Mouse (Mus musculus): ENCODE data around the gene Fam210b. TPM values are rescaled to one million over a fixed set of nuclear protein-coding genes. Genes with fewer than 3 reads are reported as not detected.

The Fam210b gene
- total RNA-seq, 2 experiments from 2014 or later = 2.2 to 4.1 TPM

- peak; percentile 43 for ATAC-seq (replicated peaks; ENCODE audit: poor library complexity)
Observed at GRCm38 (mm10) chr2:172348297-172348950, 3.1 kb downstream of the Fam210b start.

GRCm38 (mm10) chr2:172349776-172350175 lies 4.4 kb downstream of the Fam210b start:
- ATAC-seq (replicated peaks; ENCODE audit: poor library complexity) = no peak

- ATAC-seq (replicated peaks; ENCODE audit: poor library complexity) = no peak
Observed at GRCm38 (mm10) chr2:172350773-172351172, 5.4 kb downstream of the Fam210b start.

GRCm38 (mm10) chr2:172353218-172353617 lies 7.9 kb downstream of the Fam210b start:
- no peak for ATAC-seq (replicated peaks; ENCODE audit: poor library complexity)

- ATAC-seq (replicated peaks; ENCODE audit: poor library complexity) = no peak
Observed at GRCm38 (mm10) chr2:172354761-172355160, 9.4 kb downstream of the Fam210b start.

- ATAC-seq (replicated peaks; ENCODE audit: poor library complexity) = no peak
Observed at GRCm38 (mm10) chr2:172355833-172356232, 10.5 kb downstream of the Fam210b start.

- no peak for ATAC-seq (replicated peaks; ENCODE audit: poor library complexity)
Observed at GRCm38 (mm10) chr2:172363176-172363575, 17.8 kb downstream of the Fam210b start.

- ATAC-seq (replicated peaks; ENCODE audit: poor library complexity) = peak; percentile 88
Observed at GRCm38 (mm10) chr2:172370411-172371223, 25.3 kb downstream of the Fam210b start, which contains the start of the genes Aurka and Cstf1. Aurka (minus strand) TSS chr2:172370535. Cstf1 (plus strand) TSS chr2:172370681.

GRCm38 (mm10) chr2:172371258-172371657 lies 25.9 kb downstream of the Fam210b start:
- no peak for ATAC-seq (replicated peaks; ENCODE audit: poor library complexity)

GRCm38 (mm10) chr2:172376551-172376950 lies 31.2 kb downstream of the Fam210b start:
- no peak for ATAC-seq (replicated peaks; ENCODE audit: poor library complexity)

- ATAC-seq (replicated peaks; ENCODE audit: poor library complexity) = no peak
Observed at GRCm38 (mm10) chr2:172376999-172377515, 31.7 kb downstream of the Fam210b start.

GRCm38 (mm10) chr2:172378332-172378731 lies 33.0 kb downstream of the Fam210b start:
- ATAC-seq (replicated peaks; ENCODE audit: poor library complexity) = peak; percentile 85

GRCm38 (mm10) chr2:172380513-172380912 lies 35.1 kb downstream of the Fam210b start:
- ATAC-seq (replicated peaks; ENCODE audit: poor library complexity) = no peak

- ATAC-seq (replicated peaks; ENCODE audit: poor library complexity) = no peak
Observed at GRCm38 (mm10) chr2:172381341-172381740, 36.0 kb downstream of the Fam210b start.

GRCm38 (mm10) chr2:172381898-172382297 lies 36.5 kb downstream of the Fam210b start:
- ATAC-seq (replicated peaks; ENCODE audit: poor library complexity) = peak; percentile 29; the same call in 1 of the 2 replicates

GRCm38 (mm10) chr2:172384715-172385114 lies 39.4 kb downstream of the Fam210b start:
- peak; percentile 72 for ATAC-seq (replicated peaks; ENCODE audit: poor library complexity)

GRCm38 (mm10) chr2:172390341-172390740 lies 45.0 kb downstream of the Fam210b start:
- no peak for ATAC-seq (replicated peaks; ENCODE audit: poor library complexity)

GRCm38 (mm10) chr2:172392041-172392521 lies 46.7 kb downstream of the Fam210b start:
- ATAC-seq (replicated peaks; ENCODE audit: poor library complexity) = no peak

GRCm38 (mm10) chr2:172393391-172394051 lies 48.2 kb downstream of the Fam210b start, which contains the start of gene Cass4:
Cass4 (plus strand) TSS chr2:172393794.
- peak; percentile 81 for ATAC-seq (replicated peaks; ENCODE audit: poor library complexity)

GRCm38 (mm10) chr2:172394052-172394392 lies 48.7 kb downstream of the Fam210b start:
- no peak for ATAC-seq (replicated peaks; ENCODE audit: poor library complexity)

GRCm38 (mm10) chr2:172394671-172395070 lies 49.3 kb downstream of the Fam210b start:
- ATAC-seq (replicated peaks; ENCODE audit: poor library complexity) = no peak

Measured in megakaryocyte progenitor cell, adult 5-6 weeks (primary cell).